Mouse (Mus musculus) lung, postnatal 10 days (tissue): ENCODE data around the gene Fam189a1.

Experiments used
- DNase-seq: peaks from one replicate; pipeline ENCODE4 v3.0.0; 2021

Fam189a1 gene

GRCm38 (mm10) chr7:64709520-64710262 is 446.7 kb downstream of the Fam189a1 start:
- no peak for DNase-seq

GRCm38 (mm10) chr7:64708176-64708575 is 448.2 kb downstream of the Fam189a1 start:
- no peak for DNase-seq
